ENCODE assay signal across 19 mouse cellular contexts in genomic region chr11:63524254-63524653, GRCm38 (mm10).
DNase-seq lines count a peak whose midpoint lies in the region; ATAC-seq and TF ChIP-seq lines count a peak whose summit lies in the region.
"Had no signal": no experiment of that assay in that cellular context is flagged by ENCODE, and none has a peak within 500 bp of the region (broad histone marks: within the 10 kb centered on the region; RNA-seq: fewer than 3 reads in every experiment).

No protein-coding gene starts in this region.

- H3K9me3 ChIP-seq in forebrain, embryonic 13.5 days (replicated peaks): no peaks in the 10 kb centered on the region
- H3K9me3 ChIP-seq in forebrain, postnatal 0 days (ENCODE audit: low read length): no peaks in the 10 kb centered on the region
- H3K9me3 ChIP-seq in midbrain, embryonic 12.5 days: no peaks in the 10 kb centered on the region
- no peaks in the 10 kb centered on the region for H3K9me3 ChIP-seq in midbrain, embryonic 10.5 days (replicated peaks)
- no peaks in the 10 kb centered on the region for H3K9me3 ChIP-seq in MEL (replicated peaks; ENCODE audit: insufficient read depth, low read length)
- H3K9me3 ChIP-seq in stomach, embryonic 15.5 days: no peaks in the 10 kb centered on the region
- H3K9me3 ChIP-seq: embryonic facial prominence, embryonic 12.5 days; forebrain, embryonic 15.5 days; heart, embryonic 12.5 days; hindbrain, embryonic 15.5 days had no signal

- no peaks in the 10 kb centered on the region for H3K79me2 ChIP-seq in MEL (ENCODE audit: control insufficient read depth, insufficient read depth, low read length, poor library complexity)

- H3K27me3 ChIP-seq in forebrain, embryonic 13.5 days: no peaks in the 10 kb centered on the region
- no peaks in the 10 kb centered on the region for H3K27me3 ChIP-seq in forebrain, postnatal 0 days (ENCODE audit: insufficient read depth, low read length)
- peaks cover 3% of the 10 kb centered on the region; the same call in 1 of the 2 replicates for H3K27me3 ChIP-seq in midbrain, embryonic 12.5 days
- peaks cover 34% of the 10 kb centered on the region for H3K27me3 ChIP-seq in midbrain, embryonic 10.5 days (ENCODE audit: low read depth, poor library complexity, severe bottlenecking)
- H3K27me3 ChIP-seq in MEL (ENCODE audit: control insufficient read depth in 1 of 2, insufficient read depth in 2 of 2, low read length in 2 of 2): no peaks in the 10 kb centered on the region
- H3K27me3 ChIP-seq in stomach, embryonic 15.5 days (replicated peaks): no peaks in the 10 kb centered on the region
- H3K27me3 ChIP-seq: embryonic facial prominence, embryonic 12.5 days; forebrain, embryonic 15.5 days; heart, embryonic 12.5 days; hindbrain, embryonic 15.5 days had no signal

- H3K36me3 ChIP-seq in forebrain, embryonic 13.5 days (ENCODE audit: poor library complexity, severe bottlenecking): no peaks in the 10 kb centered on the region
- H3K36me3 ChIP-seq in forebrain, postnatal 0 days (ENCODE audit: insufficient read depth): no peaks in the 10 kb centered on the region
- H3K36me3 ChIP-seq in midbrain, embryonic 12.5 days: no peaks in the 10 kb centered on the region
- no peaks in the 10 kb centered on the region for H3K36me3 ChIP-seq in midbrain, embryonic 10.5 days
- H3K36me3 ChIP-seq in MEL (ENCODE audit: control insufficient read depth in 1 of 2, insufficient read depth in 2 of 2, low read length in 2 of 2): no peaks in the 10 kb centered on the region
- H3K36me3 ChIP-seq in stomach, embryonic 15.5 days: no peaks in the 10 kb centered on the region
- H3K36me3 ChIP-seq: embryonic facial prominence, embryonic 12.5 days; forebrain, embryonic 15.5 days; heart, embryonic 12.5 days; hindbrain, embryonic 15.5 days had no signal

- no peak for TF ChIP-seq RAD21 in MEL (IDR thresholded peaks at IDR 0.05; ENCODE audit: low read depth, low read length)

- peaks cover 16% of the 10 kb centered on the region for H3K4me1 ChIP-seq in forebrain, embryonic 13.5 days
- H3K4me1 ChIP-seq in forebrain, postnatal 0 days (ENCODE audit: insufficient read depth): no peaks in the 10 kb centered on the region
- H3K4me1 ChIP-seq in midbrain, embryonic 12.5 days: peaks cover 17% of the 10 kb centered on the region
- peaks cover 22% of the 10 kb centered on the region for H3K4me1 ChIP-seq in midbrain, embryonic 10.5 days
- H3K4me1 ChIP-seq in MEL (ENCODE audit: control insufficient read depth in 1 of 2, insufficient read depth in 2 of 2, low read length in 2 of 2): no peaks in the 10 kb centered on the region
- 0 out of 2 replicates have a peak, but pooled peaks cover 6% of the 10 kb centered on the region for H3K4me1 ChIP-seq in stomach, embryonic 15.5 days

- no peak for ATAC-seq in forebrain, embryonic 13.5 days
- ATAC-seq in forebrain, postnatal 0 days: no peak
- ATAC-seq in midbrain, embryonic 12.5 days (ENCODE audit: low FRiP score, low read depth): no peak
- peak; percentile 53; the same call in 1 of the 2 replicates for ATAC-seq in stomach, embryonic 15.5 days (ENCODE audit: insufficient read depth, low FRiP score, low read depth)
- ATAC-seq: forebrain, embryonic 15.5 days; Patski had no signal

- no peak overlapping the region for H3K9ac ChIP-seq in forebrain, embryonic 13.5 days
- no peak overlapping the region for H3K9ac ChIP-seq in forebrain, postnatal 0 days
- no peak overlapping the region for H3K9ac ChIP-seq in midbrain, embryonic 12.5 days (replicated peaks)
- no peak overlapping the region for H3K9ac ChIP-seq in MEL (ENCODE audit: control insufficient read depth, low read depth, low read length, poor library complexity, severe bottlenecking)
- H3K9ac ChIP-seq in stomach, embryonic 15.5 days: no peak overlapping the region
- H3K9ac ChIP-seq: embryonic facial prominence, embryonic 12.5 days; forebrain, embryonic 15.5 days; heart, embryonic 12.5 days; hindbrain, embryonic 15.5 days had no signal

- TF ChIP-seq CTCF in forebrain, postnatal 0 days (IDR thresholded peaks at IDR 0.05; ENCODE audit: low read depth): no peak
- no peak for TF ChIP-seq CTCF in MEL (IDR thresholded peaks at IDR 0.05 in 2 of 3, conservative IDR thresholded peaks at IDR 0.05 in 1 of 3; ENCODE audit: control insufficient read depth in 1 of 3, insufficient read depth in 1 of 3, low read depth in 2 of 3, low read length in 3 of 3, poor library complexity in 1 of 3, severe bottlenecking in 1 of 3)

- H3K27ac ChIP-seq in forebrain, embryonic 13.5 days: no peak overlapping the region
- H3K27ac ChIP-seq in forebrain, postnatal 0 days (ENCODE audit: low read depth, low read length): no peak overlapping the region
- H3K27ac ChIP-seq in midbrain, embryonic 12.5 days (replicated peaks): 0 out of 2 replicates have a peak overlapping the region, but pooled peaks have one; percentile 49
- no peak overlapping the region for H3K27ac ChIP-seq in midbrain, embryonic 10.5 days (replicated peaks)
- H3K27ac ChIP-seq in MEL (ENCODE audit: control insufficient read depth, low read depth, low read length): no peak overlapping the region
- peak overlapping the region; percentile 44; the same call in 1 of the 2 replicates for H3K27ac ChIP-seq in stomach, embryonic 15.5 days
- H3K27ac ChIP-seq: embryonic facial prominence, embryonic 12.5 days; hindbrain, embryonic 15.5 days had no signal

- WGBS in forebrain, embryonic 13.5 days: 21% methylated on average over 7 of the region's 7 CpGs
- WGBS in forebrain, postnatal 0 days: 23% methylated on average over 7 of the region's 7 CpGs
- WGBS in midbrain, embryonic 12.5 days: 46% methylated on average over 7 of the region's 7 CpGs
- 76% methylated on average over 7 of the region's 7 CpGs for WGBS in midbrain, embryonic 10.5 days
- 51% methylated on average over 7 of the region's 7 CpGs for WGBS in stomach, embryonic 15.5 days

- TF ChIP-seq POLR2A in MEL (IDR thresholded peaks at IDR 0.05; ENCODE audit: control insufficient read depth in 1 of 2, insufficient read depth in 1 of 2, low read depth in 1 of 2, low read length in 2 of 2, poor library complexity in 1 of 2): no peak

- DNase-seq in forebrain, postnatal 0 days: no peak
- no peak for DNase-seq in midbrain, embryonic 10.5 days (ENCODE audit: low spot score)
- DNase-seq in MEL (ENCODE audit: low read depth, low spot score): peak; percentile 10
- no peak for DNase-seq in T-cell, adult 2 months (ENCODE audit: low spot score)
- DNase-seq in spleen, postnatal 10 days (ENCODE audit: low spot score in 2 of 2): no peak
- DNase-seq: adrenal gland, adult 2 months; adrenal gland, postnatal 25 days; cerebellum, adult 2 months; embryo, embryonic 11 days; gastrocnemius, postnatal 14 days; heart, postnatal 36 days had no signal

- H3K4me2 ChIP-seq in forebrain, embryonic 13.5 days: 0 out of 2 replicates have a peak overlapping the region, but pooled peaks have one; percentile 13
- no peak overlapping the region for H3K4me2 ChIP-seq in forebrain, postnatal 0 days (ENCODE audit: low read depth)
- H3K4me2 ChIP-seq in midbrain, embryonic 12.5 days (replicated peaks): no peak overlapping the region
- H3K4me2 ChIP-seq in stomach, embryonic 15.5 days: no peak overlapping the region
- H3K4me2 ChIP-seq: embryonic facial prominence, embryonic 12.5 days; forebrain, embryonic 15.5 days; heart, embryonic 12.5 days; hindbrain, embryonic 15.5 days had no signal

- no peak overlapping the region for H3K4me3 ChIP-seq in forebrain, embryonic 13.5 days
- no peak overlapping the region for H3K4me3 ChIP-seq in forebrain, postnatal 0 days (ENCODE audit: low read depth, low read length)
- no peak overlapping the region for H3K4me3 ChIP-seq in midbrain, embryonic 12.5 days
- no peak overlapping the region for H3K4me3 ChIP-seq in midbrain, embryonic 10.5 days
- H3K4me3 ChIP-seq in MEL (ENCODE audit: control insufficient read depth in 1 of 2, insufficient read depth in 1 of 2, low read depth in 2 of 2, low read length in 2 of 2): no peak overlapping the region
- no peak overlapping the region for H3K4me3 ChIP-seq in stomach, embryonic 15.5 days (replicated peaks)
- H3K4me3 ChIP-seq: embryonic facial prominence, embryonic 12.5 days; forebrain, embryonic 15.5 days; heart, embryonic 12.5 days; hindbrain, embryonic 15.5 days had no signal

- no peak for TF ChIP-seq EP300 in MEL (IDR thresholded peaks at IDR 0.05; ENCODE audit: low read depth in 1 of 2, low read length in 2 of 2)

TF ChIP-seq in MEL, 35 proteins besides CTCF, POLR2A, EP300 and RAD21:
- TF ChIP-seq ZMIZ1 (IDR thresholded peaks at IDR 0.05; ENCODE audit: low read depth, low read length): no peak
- no peak for TF ChIP-seq POLR2AphosphoS2 (IDR thresholded peaks at IDR 0.05; ENCODE audit: low read length)
- no peak for TF ChIP-seq ZKSCAN1 (IDR thresholded peaks at IDR 0.05; ENCODE audit: low read depth, low read length)
- TF ChIP-seq BHLHE40 (IDR thresholded peaks at IDR 0.05; ENCODE audit: borderline replicate concordance, low read depth, low read length): no peak
- TF ChIP-seq NELFE (IDR thresholded peaks at IDR 0.05; ENCODE audit: low read depth, low read length): no peak
- TF ChIP-seq UBTF (IDR thresholded peaks at IDR 0.05; ENCODE audit: borderline replicate concordance, insufficient read depth, low read depth, low read length): no peak
- no peak for TF ChIP-seq ETS1 (IDR thresholded peaks at IDR 0.05; ENCODE audit: low read depth, low read length)
- no peak for TF ChIP-seq MYB (IDR thresholded peaks at IDR 0.05; ENCODE audit: low read depth, low read length)
- TF ChIP-seq GABPA (IDR thresholded peaks at IDR 0.05; ENCODE audit: low read depth, low read length): no peak
- no peak for TF ChIP-seq CHD2 (IDR thresholded peaks at IDR 0.05; ENCODE audit: low read length)
- TF ChIP-seq E2F4 (IDR thresholded peaks at IDR 0.05; ENCODE audit: borderline replicate concordance, low read depth, low read length): no peak
- TF ChIP-seq MEF2A (IDR thresholded peaks at IDR 0.05; ENCODE audit: extremely low read depth, insufficient replicate concordance, low read depth, low read length, poor library complexity, severe bottlenecking): no peak
- TF ChIP-seq MAX (IDR thresholded peaks at IDR 0.05; ENCODE audit: low read length): no peak
- no peak for TF ChIP-seq GATA1 (IDR thresholded peaks at IDR 0.05; ENCODE audit: low read depth, low read length)
- TF ChIP-seq ZNF384 (IDR thresholded peaks at IDR 0.05; ENCODE audit: low read depth, low read length): no peak
- TF ChIP-seq MAZ (IDR thresholded peaks at IDR 0.05; ENCODE audit: low read depth, low read length): no peak
- no peak for TF ChIP-seq NRF1 (IDR thresholded peaks at IDR 0.05; ENCODE audit: insufficient read depth, low read depth, low read length, poor library complexity, severe bottlenecking)

Comparison
In these comparisons a context has a peak if more than half of its experiments do, and no peak if none do; other contexts are left out.
1. H3K27ac ChIP-seq: peak in midbrain, embryonic 12.5 days (single experiment) and stomach, embryonic 15.5 days (single experiment); none in forebrain, embryonic 13.5 days (single experiment), forebrain, postnatal 0 days (single experiment), midbrain, embryonic 10.5 days (single experiment) and MEL (single experiment).